Mouse (Mus musculus) lung, postnatal 0 days (tissue): ENCODE measurements around the gene Ifi47.

Experiments used
- CTCF ChIP-seq: IDR thresholded peaks from 2 replicates; pipeline ENCODE4 v1.5.1; 2016; ENCODE audit warnings: antibody characterized with exemption, mild to moderate bottlenecking
- EP300 ChIP-seq: IDR thresholded peaks from 2 replicates; pipeline ENCODE4 v1.6.1; 2016; ENCODE audit warnings: antibody characterized with exemption, mild to moderate bottlenecking, control low read depth

GRCm38 (mm10) chr11:49112624-49113219 is 36.3 kb downstream of the Ifi47 start:
- TF ChIP-seq CTCF (no peak), EP300 (no peak)
